Mouse (Mus musculus): ENCODE measurements around the gene Fcf1. TPM values are rescaled to one million over a fixed set of nuclear protein-coding genes. Genes with fewer than 3 reads are reported as not detected.

Gene Fcf1
- total and polyA plus RNA-seq, 2 experiments from 2014 or later: 38.6 to 92.9 TPM

- ATAC-seq: no peak
- TF ChIP-seq CTCF (IDR thresholded peaks at IDR 0.05; ENCODE audit: low read depth): no peak
- no peak for DNase-seq
- Histone ChIP-seq H3K27ac (ENCODE audit: low read depth, low read length) (no peak overlapping the region), H3K27me3 (ENCODE audit: insufficient read depth, low read length) (no peaks in the 10 kb centered on the region), H3K4me3 (ENCODE audit: low read depth, low read length) (no peak overlapping the region), H3K36me3 (ENCODE audit: insufficient read depth) (peaks cover 45% of the 10 kb centered on the region), H3K4me2 (ENCODE audit: low read depth) (no peak overlapping the region), H3K9me3 (ENCODE audit: low read length) (no peaks in the 10 kb centered on the region), H3K9ac (no peak overlapping the region), H3K4me1 (ENCODE audit: insufficient read depth) (no peaks in the 10 kb centered on the region)
- WGBS: 98% methylated on average over 7 of the region's 7 CpGs
Measured at GRCm38 (mm10) chr12:84940343-84940742, 30.4 kb upstream of the Fcf1 start.

- no peak overlapping the region for H3K4me2 ChIP-seq (ENCODE audit: low read depth)
- H3K27ac ChIP-seq (ENCODE audit: low read depth, low read length): no peak overlapping the region
- no peaks in the 10 kb centered on the region for H3K27me3 ChIP-seq (ENCODE audit: insufficient read depth, low read length)
- H3K9ac ChIP-seq: no peak overlapping the region
- no peaks in the 10 kb centered on the region for H3K4me1 ChIP-seq (ENCODE audit: insufficient read depth)
- peaks cover 54% of the 10 kb centered on the region for H3K36me3 ChIP-seq (ENCODE audit: insufficient read depth)
- no peak overlapping the region for H3K4me3 ChIP-seq (ENCODE audit: low read depth, low read length)
- 93% methylated on average over 13 of the region's 13 CpGs for WGBS
- DNase-seq: no peak
- TF ChIP-seq CTCF (IDR thresholded peaks at IDR 0.05; ENCODE audit: low read depth): no peak
- ATAC-seq: no peak
- no peaks in the 10 kb centered on the region for H3K9me3 ChIP-seq (ENCODE audit: low read length)
Measured at GRCm38 (mm10) chr12:84941717-84942116, 29.0 kb upstream of the Fcf1 start.

- Histone ChIP-seq H3K9me3 (ENCODE audit: low read length) (no peaks in the 10 kb centered on the region), H3K27me3 (ENCODE audit: insufficient read depth, low read length) (no peaks in the 10 kb centered on the region), H3K36me3 (ENCODE audit: insufficient read depth) (peaks cover 66% of the 10 kb centered on the region), H3K4me3 (ENCODE audit: low read depth, low read length) (no peak overlapping the region), H3K4me2 (ENCODE audit: low read depth) (no peak overlapping the region), H3K27ac (ENCODE audit: low read depth, low read length) (no peak overlapping the region), H3K4me1 (ENCODE audit: insufficient read depth) (no peaks in the 10 kb centered on the region), H3K9ac (no peak overlapping the region)
- WGBS: 93% methylated on average over 21 of the region's 21 CpGs
- ATAC-seq (no peak), DNase-seq (no peak)
- TF ChIP-seq CTCF (IDR thresholded peaks at IDR 0.05; ENCODE audit: low read depth): no peak
Measured at GRCm38 (mm10) chr12:84943006-84943952, 27.4 kb upstream of the Fcf1 start.

GRCm38 (mm10) chr12:84944150-84944812, 26.4 kb upstream of the Fcf1 start:
- no peak for TF ChIP-seq CTCF (IDR thresholded peaks at IDR 0.05; ENCODE audit: low read depth)
- no peak for ATAC-seq
- WGBS: 92% methylated on average over 4 of the region's 4 CpGs

GRCm38 (mm10) chr12:84944813-84945553, 25.7 kb upstream of the Fcf1 start:
- H3K27ac ChIP-seq (ENCODE audit: low read depth, low read length): no peak overlapping the region
- DNase-seq (no peak), ATAC-seq (no peak)
- 94% methylated on average over 9 of the region's 9 CpGs for WGBS
- H3K4me3 ChIP-seq (ENCODE audit: low read depth, low read length): no peak overlapping the region
- H3K9me3 ChIP-seq (ENCODE audit: low read length): no peaks in the 10 kb centered on the region
- H3K4me2 ChIP-seq (ENCODE audit: low read depth): no peak overlapping the region
- H3K9ac ChIP-seq: no peak overlapping the region
- H3K4me1 ChIP-seq (ENCODE audit: insufficient read depth): no peaks in the 10 kb centered on the region
- TF ChIP-seq CTCF (IDR thresholded peaks at IDR 0.05; ENCODE audit: low read depth): no peak
- H3K27me3 ChIP-seq (ENCODE audit: insufficient read depth, low read length): no peaks in the 10 kb centered on the region
- peaks cover 65% of the 10 kb centered on the region for H3K36me3 ChIP-seq (ENCODE audit: insufficient read depth)

More at GRCm38 (mm10) chr12:84944150-84944812, 26.4 kb upstream of the Fcf1 start:
- Histone ChIP-seq H3K9me3 (ENCODE audit: low read length) (no peaks in the 10 kb centered on the region), H3K9ac (no peak overlapping the region), H3K4me1 (ENCODE audit: insufficient read depth) (no peaks in the 10 kb centered on the region), H3K4me2 (ENCODE audit: low read depth) (no peak overlapping the region), H3K27ac (ENCODE audit: low read depth, low read length) (no peak overlapping the region), H3K4me3 (ENCODE audit: low read depth, low read length) (no peak overlapping the region), H3K27me3 (ENCODE audit: insufficient read depth, low read length) (no peaks in the 10 kb centered on the region), H3K36me3 (ENCODE audit: insufficient read depth) (peaks cover 64% of the 10 kb centered on the region)
- no peak for DNase-seq

GRCm38 (mm10) chr12:84947894-84948583, 22.7 kb upstream of the Fcf1 start:
- no peak for DNase-seq
- Histone ChIP-seq H3K9ac (no peak overlapping the region), H3K4me1 (ENCODE audit: insufficient read depth) (no peaks in the 10 kb centered on the region), H3K4me3 (ENCODE audit: low read depth, low read length) (no peak overlapping the region), H3K27ac (ENCODE audit: low read depth, low read length) (no peak overlapping the region), H3K9me3 (ENCODE audit: low read length) (no peaks in the 10 kb centered on the region), H3K36me3 (ENCODE audit: insufficient read depth) (peaks cover 48% of the 10 kb centered on the region), H3K4me2 (ENCODE audit: low read depth) (no peak overlapping the region), H3K27me3 (ENCODE audit: insufficient read depth, low read length) (no peaks in the 10 kb centered on the region)
- no peak for TF ChIP-seq CTCF (IDR thresholded peaks at IDR 0.05; ENCODE audit: low read depth)
- WGBS: 74% methylated on average over 2 of the region's 2 CpGs
- no peak for ATAC-seq

Data from forebrain, postnatal 0 days (tissue).